Mouse (Mus musculus) CH12F3 (cell line): ENCODE measurements around the gene Rab12.
"Not testable (repeated sequence)": the region's sequence is repeated elsewhere in the genome, so short reads cannot be mapped to it uniquely, and the experiment has no call there.

Experiments
- in situ Hi-C: fragments of 300-500 bp; cut with MboI; formaldehyde crosslinking; loops from 2 replicates; pipeline ENCODE4 v1.14.3; 2020; ENCODE audit warnings: low sequenced_read_pairs

The Rab12 gene

DNA sequence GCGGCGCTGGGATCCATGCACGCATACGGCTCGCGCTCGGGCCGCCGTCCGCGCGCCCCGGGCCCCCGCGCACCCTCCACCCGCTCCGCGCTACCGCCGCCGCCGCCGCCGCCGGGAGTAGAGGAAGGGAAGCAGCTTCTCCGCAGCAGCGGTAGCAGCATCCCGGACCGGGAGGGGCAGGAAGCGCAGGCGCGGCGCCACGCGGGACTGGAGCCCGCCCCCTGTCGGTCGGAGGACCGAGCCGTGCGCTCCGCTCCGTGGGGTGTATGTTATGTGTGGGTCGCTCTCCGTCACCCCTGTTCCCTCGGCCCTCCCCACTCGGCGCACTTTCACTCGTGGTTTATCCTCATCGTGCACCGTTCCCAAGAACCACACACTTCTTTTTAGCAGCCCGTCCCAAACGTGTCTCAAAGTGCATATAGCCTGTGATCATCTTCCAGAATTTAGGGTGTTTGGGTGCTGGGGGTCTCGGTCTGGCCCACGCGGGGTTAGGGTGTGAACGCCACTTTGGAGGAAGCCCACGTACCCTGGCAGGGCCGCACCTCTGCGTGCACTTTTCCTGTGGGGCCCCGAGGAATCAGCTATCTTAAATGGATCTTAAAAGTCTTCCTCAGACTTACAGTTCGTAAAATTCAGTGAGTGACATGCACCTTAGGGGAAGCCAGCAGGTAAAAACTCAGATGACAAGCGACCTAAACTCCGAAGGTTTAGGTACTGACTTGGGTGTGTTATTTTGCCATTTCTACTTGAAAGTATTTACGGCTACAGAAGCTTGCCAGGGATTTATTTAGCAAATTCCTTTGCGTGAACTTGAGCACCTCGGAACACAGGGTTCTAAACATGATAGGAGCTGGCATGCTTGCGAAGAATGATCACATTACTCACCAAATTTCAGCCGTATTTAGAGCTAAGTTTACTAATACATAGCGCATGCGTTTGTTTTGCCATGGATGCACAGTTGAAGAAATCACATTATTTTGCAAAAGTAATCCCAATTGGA is at the start of gene Rab12:
TSS of gene Rab12 (minus strand) at position 176 of the 1,000 bp plus-strand sequence.
- in situ Hi-C loops = no loop called here

DNA sequence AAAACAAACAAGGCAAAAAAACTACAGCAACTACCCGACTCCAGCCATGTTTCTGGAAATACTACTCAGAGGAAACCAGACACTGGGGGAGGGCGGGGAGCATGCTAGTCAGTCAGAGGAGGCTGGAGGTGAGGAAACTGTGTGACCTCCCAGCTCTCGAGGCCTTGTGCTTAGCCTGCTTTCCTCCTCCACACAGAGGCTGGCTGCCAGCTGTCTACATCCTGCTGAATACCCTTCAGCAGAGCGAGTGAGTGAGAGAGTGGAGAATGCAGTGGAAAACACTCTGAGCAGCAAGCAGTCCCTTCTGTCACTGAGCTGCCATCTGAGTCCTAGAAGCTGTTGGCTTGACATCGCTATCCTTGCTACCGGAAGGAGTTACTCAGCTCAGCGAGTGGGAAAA is 44.7 kb upstream of the Rab12 start:
- in situ Hi-C loops = no loop called here

DNA sequence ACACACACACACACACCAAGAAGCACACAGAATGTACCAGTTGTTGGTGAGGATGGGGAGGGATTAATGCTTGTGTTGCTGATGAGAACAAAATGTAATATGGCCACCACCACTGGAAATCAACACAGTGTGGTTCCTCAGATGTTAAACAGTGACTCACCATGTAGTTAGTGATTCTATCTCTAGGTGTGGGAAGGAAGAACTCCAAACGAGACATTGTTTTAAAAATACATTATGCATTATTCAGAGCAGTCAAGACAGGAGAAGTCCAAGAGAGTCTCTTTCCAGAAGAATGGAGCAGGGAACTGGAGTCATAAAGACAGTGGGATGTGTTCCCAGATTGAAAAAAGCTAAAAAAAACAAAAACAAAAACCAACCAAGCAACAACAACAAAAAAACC is 44.0 kb upstream of the Rab12 start:
- in situ Hi-C loops = no loop called here

DNA sequence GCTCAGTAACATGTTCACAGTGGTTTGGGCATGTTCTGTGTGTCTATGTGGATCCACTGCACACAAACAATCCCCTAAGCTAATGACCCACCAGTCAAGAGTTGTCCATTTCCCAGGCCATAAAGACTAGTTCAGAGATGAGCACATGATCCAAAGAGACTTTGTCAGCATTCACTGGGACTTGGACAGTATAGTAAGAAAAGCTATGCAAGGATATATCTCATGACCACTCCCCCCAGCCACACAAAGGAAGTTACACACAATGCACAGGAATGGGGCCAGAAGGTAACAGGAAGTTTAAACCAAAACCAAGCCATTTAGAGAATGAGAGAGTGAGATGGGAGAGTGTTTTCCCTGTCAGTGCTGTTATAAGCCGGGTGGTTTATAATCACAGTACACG is 41.9 kb upstream of the Rab12 start:
- in situ Hi-C loops = no loop called here

DNA sequence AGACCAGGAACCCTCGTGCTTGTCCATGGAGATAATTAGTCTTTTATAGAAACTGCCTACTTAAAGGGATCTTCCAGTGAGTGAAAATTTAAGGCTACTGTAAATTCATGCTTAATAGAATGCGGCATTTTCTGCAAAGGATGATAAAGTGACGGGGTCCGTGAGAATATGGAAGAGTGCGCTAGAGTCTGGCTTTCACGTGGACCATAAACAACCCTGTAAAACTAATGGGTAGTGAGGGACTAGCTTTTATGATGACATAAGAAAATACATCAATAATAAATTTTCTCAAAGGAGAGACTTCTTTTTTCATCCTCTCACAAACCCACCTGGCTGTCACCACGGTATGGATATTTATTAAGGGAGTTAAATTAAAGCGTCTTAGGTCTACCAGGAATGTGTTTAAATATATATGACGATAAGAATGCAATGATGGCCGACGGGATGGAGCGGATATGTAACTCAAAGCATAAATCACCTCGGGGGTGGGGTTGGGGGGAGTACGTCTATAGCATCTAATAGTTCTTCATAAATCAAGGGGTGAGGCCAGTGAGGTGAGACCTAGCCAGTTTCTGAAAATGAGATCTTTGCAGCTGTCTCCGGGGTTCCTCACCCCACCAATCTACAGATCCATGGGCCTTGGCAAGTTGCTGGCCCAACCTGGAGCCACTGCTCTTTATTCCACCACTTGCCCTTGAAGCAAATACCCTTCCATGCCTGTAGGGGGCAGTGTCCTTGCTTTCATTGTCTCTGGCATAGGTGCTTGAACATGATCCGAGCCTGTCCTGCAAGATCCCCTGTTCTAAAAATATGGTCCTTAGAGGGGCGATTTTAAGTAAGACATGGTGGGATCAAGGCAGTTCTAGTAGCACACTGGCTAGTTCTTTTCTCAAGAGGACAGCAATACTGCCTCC is 39.1 kb upstream of the Rab12 start:
- in situ Hi-C loops = no loop called here

DNA sequence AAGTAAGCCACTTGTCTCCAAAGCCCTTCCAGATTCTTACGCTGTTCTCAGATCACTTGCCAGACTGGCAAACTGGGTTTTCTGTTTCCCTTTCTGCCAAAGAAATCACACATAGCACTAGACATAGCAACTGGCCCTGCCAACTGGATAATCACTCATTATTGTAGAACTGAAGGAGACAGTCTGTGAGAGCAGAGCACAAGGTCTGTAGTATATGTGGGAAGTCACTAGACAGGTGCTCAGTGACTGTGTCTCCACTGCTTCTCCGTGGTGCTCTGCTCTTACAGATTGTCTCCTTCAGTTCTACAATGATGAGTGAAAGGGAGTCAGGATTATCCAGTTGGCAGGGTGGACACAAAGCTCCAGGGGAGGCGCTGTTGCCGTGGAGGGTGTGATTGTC is 33.2 kb upstream of the Rab12 start:
- in situ Hi-C loops = no loop called here

DNA sequence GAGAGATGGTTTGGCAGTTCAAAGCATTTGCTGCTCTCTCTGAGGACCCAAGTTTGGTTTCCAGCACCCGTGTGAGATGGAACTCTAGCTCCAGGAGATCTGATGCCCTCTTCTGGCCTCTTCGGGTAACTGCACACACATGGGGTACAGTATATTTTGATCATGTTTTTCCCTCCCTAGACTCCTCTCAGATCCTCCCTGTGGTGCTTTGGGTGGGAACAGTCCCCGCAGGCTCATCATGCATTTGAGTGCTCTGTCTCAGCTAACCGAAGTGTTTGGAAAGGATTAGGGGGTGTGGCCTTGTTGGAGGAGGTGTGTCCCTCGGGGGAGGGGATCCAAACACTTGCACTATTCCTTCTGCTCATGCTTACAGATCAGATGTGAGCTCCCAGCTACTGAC is 31.0 kb upstream of the Rab12 start:
- in situ Hi-C loops = no loop called here

DNA sequence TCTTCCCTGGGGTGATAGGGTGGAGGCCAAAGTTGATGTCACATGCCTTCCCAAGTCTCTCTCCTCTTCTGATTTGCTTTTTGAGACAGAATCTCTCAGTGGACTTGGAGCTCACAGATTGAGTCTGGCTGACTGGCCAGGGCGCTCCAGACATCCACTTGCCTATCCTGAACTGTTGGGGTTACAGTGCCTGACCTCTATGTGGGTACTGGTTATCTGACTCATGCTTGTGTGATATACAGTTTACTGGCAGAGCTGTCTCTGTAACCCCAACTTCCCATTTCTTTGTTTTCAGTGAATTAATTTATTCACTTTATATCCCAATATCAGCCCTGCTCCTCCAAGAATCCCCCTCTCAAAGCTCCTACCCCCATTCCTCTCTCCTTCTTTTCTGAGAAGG is 12.8 kb upstream of the Rab12 start:
- in situ Hi-C loops = no loop called here

DNA sequence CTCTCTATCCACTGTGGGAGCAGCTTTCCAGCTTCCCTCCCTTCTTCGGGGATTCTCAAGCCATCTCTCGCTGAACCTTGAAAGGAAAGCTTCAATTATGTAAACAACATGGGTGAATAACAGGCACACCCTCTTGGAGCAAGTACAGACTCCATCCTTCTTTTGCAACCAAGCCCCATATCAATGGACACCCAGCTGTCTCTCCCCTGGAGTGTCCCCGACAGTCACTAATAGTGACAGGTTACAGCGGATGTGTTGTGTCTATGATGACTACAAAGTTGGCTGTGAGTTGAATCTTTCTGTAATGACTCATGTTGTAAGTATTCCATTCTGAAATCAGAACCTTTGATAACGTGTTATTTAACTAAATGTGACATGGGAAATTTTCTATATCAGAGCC is 3.9 kb upstream of the Rab12 start:
- in situ Hi-C loops = no loop called here

DNA sequence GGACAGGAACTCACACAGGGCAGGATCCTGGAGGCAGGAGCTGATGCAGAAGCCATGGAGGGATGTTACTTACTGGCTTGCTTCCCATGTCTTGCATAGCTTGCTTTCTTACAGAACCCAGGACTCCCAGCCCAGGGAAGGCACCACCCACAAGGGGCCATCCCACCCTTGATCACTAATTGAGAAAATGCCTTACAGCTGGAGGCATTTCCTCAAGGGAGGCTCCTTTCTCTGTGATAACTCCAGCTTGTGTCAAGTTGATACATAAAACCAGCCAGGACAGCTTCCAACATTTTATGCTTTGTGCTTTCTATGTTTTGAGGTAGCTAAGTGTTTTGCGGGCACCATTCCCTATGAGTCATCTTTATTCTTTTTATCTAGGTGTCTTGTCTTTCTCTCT is 3.1 kb upstream of the Rab12 start:
- in situ Hi-C loops = not testable (repeated sequence)

DNA sequence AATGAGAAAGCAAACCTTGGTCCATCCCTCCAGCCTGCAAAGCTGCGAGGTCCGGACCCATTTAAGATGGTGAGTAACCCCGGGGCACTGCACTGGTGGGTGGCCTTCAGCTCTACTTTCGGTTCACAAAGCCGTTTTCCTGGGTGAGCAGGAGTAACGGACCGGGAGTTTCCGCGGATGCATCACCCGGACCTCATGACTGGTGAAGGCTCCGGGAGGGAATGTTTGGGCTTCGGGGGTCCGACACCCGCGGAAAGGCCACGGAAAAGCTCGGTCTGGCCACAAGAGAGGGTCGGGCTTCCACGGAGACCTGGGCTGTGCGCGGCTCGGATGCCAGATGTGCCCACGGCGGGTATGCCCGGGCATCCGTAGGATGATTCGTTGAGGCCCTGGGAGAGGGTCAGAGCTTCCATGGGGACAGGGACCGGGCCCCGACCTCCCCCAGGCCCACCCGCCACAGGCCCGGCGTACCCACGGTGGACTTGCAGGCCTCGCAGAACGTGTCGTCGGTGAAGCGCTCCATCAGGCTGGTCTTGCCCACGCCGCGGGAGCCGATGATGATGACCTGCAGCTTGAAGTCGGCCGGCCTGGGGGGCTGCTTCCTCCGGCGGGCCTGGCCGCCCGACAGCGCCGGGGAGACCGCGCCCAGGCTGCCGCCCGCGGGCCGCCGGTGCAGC is 514 bp downstream of the Rab12 start:
- in situ Hi-C loops = no loop called here

DNA sequence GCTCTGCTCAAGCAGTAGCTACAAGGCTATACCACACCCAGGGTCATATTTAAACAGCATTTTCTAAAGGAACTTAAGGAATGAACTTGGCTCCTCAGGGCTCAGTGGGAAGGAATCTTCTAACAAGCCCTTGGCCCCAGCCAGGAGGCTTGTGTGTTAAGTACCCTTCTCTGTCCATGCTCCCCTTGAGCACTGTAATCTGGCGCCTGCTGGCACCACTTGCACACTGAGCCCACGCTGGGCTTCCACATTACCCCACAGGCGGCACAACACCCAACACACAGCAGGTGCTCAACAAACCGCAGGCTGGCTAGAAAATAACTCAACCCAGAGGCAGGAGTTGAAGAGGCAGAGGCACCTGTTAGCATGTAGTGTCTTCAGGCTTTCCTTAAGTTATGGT is 2.6 kb downstream of the Rab12 start:
- in situ Hi-C loops = no loop called here

DNA sequence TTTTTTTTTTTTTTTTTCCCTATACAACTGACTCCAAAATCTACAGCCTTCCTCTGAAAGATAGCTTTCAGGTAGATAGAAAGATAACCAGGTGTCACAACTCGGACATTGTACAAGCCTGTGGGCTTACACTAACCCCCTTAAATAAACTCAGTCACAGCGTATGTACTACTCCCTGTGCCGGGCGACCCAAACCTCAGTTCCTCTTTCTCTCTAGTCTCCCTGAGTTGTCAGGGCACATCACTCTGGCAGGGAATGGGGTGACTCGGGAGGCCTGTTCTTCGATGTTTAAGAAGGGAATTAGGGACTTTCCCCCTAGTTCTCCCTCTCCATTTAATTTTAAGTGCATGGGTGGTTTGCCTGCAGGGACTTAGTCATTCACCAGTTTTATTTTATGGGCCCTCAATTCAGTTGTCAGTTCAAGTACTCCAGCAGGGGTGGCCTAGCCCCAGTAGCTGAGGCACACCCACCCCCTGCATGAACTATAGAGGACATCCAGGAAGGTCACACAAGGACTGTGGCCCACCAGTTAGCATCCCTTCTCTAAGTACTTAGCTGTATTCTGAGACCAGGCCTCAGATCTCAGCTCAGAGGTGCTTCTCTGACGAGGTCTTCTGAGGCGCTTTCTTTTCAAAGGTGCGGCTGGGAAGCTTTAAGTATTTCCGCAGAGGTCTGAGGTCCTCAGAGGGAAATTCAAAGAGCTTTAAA is 5.1 kb downstream of the Rab12 start:
- in situ Hi-C loops = no loop called here

DNA sequence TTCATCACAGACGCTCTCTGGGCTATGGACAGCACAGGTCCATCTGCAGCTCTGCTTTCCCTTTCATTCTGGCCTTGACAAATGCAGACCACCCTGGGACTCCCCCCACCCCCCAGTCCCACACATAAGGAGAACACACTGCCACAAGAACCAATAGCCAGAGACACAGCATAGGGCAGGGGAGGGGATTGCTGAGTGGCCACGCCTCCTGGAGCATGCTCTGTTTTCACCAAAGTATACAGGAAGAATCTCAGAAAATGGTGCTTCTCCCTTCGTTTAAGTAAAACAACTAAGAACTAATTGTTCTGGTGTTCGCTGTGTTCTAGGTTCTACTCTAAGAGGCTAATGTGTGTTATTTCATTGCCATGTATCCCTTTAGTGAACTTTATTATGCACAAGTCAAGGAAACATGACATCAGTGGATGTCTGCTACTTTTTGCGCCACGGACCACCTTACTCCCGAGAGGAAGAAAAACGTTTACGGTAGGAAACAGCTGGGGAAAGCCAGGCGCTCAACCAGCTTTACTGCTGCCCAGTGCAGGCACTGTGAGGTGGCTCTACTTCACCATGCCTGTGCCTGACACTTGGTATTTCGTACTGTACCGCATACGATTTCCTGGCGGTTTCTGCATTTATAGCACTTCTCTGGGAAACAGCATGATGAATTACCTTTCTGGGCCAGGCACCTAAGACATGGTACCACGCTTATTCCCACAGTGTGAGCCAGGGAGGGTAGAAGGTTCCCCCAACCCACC is 7.2 kb downstream of the Rab12 start:
- in situ Hi-C loops = no loop called here

DNA sequence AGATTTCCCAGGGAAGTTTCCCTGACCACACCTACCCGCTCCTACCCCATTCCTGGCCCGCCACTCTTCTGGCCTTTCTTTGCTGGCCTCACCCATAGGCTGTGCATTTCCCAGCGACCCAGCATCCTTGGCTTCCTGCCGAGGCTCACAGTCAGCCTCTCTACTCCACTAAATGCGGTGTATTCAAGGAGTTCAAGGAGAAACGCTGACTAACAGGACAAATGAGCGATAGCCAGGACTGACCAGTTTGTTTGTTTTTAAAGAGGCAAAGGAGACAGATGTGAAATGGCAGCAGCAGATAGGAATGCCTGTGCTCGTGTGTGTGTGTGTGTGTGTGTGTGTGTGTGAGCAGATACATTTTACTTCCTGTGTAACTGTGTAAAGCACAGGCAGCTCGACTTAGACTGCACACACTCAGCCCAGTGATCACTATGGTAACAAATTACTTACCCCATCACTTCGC is 9.3 kb downstream of the Rab12 start:
- in situ Hi-C loops = no loop called here

DNA sequence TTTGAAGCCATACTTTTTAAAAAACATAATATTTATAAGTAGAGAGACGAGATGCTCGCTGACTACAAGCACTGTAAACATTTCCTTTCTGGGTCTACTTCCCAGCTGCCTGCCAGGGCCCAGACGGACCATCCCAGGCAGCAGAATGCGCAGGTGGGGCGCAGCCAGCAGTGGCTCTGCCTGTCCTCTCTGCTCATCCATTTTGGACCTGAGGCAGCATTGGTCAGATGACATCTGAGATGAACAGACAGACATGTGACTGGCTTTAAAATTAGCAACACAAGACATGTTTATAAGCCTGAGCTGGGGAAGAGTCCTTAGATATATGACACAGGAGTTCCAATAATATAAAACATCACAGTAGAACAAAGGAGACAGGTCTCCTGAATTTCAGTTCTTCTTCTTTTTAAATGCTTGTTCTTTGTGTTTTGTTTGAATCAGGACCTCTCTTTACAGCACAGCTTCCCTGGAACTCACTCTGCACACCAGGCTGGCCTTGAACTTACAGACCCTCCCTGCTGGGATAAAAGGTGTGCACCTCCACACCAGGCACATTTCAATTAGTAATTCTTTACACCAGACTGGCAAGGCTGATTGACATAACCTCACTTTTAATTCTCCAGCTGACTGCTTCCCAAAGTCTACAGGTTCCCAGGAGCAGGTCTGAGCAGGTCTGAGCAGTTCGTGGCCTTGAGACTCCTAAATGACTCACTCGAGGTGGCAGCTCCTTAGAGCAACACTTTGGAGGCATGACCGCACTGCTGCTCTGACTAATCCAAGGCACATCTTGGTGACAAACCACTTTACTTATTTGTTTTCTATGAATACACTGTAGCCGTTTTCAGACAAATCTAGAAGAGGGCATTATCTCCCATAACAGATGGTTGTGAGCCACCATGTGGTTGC is 12.2 kb downstream of the Rab12 start:
- in situ Hi-C loops = no loop called here

DNA sequence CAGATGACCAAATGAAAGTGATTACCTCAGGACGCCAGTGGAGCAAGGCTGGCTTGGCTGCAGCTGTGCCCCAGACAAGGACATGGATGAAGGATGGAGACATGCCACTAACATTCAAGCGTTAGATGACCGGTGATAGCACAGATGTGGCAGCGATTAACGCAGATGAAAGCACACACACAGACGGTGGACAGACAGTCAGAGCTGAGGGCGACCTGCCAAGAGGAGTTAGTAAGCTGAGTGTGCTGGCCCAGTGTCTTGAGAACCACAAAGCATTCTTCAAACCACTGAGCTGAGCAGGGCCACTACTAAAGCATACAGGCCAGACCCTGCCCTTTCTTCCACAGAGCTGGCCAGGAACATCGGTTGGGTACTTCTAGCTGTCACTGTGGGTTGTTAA is 14.6 kb downstream of the Rab12 start:
- in situ Hi-C loops = no loop called here

DNA sequence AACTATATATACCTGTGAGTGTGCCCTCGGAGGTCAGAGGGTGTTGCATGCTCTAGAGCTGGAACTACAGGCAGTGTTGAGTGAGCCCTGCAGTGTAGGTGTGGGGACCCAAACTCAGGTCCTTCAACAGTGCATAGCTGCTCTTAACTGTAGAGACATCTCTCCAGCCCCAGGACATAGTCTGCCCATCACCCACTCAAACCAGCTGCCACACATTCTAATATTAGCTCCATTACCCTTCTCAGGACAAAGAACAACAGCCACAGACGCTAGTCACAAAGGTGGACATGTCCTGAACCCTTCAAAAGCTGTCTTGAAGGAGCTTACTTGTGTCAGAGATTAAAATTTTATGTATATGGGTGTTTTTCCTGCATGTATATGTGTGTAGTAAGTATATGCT is 15.3 kb downstream of the Rab12 start:
- in situ Hi-C loops = no loop called here

DNA sequence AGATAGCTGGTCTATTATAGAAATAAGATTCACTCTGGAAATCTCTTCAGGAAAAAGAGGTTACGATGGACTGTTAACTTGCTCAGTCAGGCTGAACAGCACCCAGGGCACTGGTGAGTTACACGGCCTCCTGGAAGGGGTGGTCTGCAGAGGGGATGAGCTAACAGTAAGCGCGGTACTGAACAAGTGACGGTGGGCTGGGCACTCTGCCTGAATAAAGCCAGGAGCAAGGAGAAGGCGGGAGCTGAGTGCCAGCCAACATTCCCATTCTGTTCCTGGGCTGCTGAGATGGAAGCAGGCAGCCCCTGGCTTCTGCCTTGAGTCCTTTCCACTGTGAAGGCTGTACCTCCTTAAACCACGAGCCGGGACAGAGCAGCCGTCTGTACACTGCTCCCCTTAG is 16.1 kb downstream of the Rab12 start:
- in situ Hi-C loops = no loop called here
